Mouse (Mus musculus): ENCODE data around the gene Triobp. TPM values are rescaled to one million over a fixed set of nuclear protein-coding genes. Genes with fewer than 3 reads are reported as not detected.

Gene Triobp
- polyA plus RNA-seq, 1 experiment from 2014 or later, result 46.5 TPM

DNA sequence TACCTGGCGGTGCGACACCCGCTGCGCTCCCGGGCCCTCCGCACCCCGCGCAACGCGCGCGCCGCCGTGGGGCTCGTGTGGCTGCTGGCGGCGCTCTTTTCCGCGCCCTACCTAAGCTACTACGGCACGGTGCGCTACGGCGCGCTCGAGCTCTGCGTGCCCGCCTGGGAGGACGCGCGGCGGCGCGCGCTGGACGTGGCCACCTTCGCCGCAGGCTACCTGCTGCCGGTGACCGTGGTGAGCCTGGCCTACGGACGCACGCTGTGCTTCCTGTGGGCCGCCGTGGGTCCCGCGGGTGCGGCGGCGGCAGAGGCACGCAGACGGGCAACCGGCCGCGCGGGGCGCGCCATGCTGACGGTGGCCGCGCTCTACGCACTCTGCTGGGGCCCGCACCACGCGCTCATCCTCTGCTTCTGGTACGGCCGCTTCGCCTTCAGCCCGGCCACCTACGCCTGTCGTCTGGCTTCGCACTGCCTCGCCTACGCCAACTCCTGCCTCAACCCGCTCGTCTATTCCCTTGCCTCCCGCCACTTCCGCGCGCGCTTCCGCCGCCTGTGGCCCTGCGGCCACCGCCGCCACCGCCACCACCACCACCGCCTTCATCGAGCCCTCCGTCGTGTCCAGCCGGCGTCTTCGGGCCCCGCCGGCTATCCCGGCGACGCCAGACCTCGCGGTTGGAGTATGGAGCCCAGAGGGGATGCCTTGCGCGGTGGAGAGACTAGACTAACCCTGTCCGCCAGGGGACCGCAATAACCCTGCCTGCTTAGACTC lies 95.4 kb downstream of the Triobp start:
- H3K4me1 ChIP-seq (ENCODE audit: control insufficient read depth, insufficient read depth, low read length), result peaks cover 5% of the 10 kb centered on the region
- H3K9ac ChIP-seq (replicated peaks; ENCODE audit: low read length), result peak overlapping the region; percentile 57
- DNase-seq (peak; percentile 75), ATAC-seq (ENCODE audit: low FRiP score, low TSS enrichment) (peak; percentile 58; the same call in 1 of the 2 replicates)
- H3K4me2 ChIP-seq (ENCODE audit: low read length), result peak overlapping the region; percentile 71
- H3K27ac ChIP-seq (replicated peaks; ENCODE audit: low read depth, low read length), result no peak overlapping the region
- no peaks in the 10 kb centered on the region for H3K36me3 ChIP-seq (ENCODE audit: control insufficient read depth, insufficient read depth, low read length)
- under 1% methylated on average over 105 of the region's 105 CpGs for WGBS
- peaks cover 30% of the 10 kb centered on the region for H3K27me3 ChIP-seq (ENCODE audit: control insufficient read depth, insufficient read depth, low read length)
- peak overlapping the region; percentile 47 for H3K4me3 ChIP-seq (replicated peaks; ENCODE audit: low read depth, low read length)
- no peaks in the 10 kb centered on the region for H3K9me3 ChIP-seq (ENCODE audit: control insufficient read depth, low read length)

DNA sequence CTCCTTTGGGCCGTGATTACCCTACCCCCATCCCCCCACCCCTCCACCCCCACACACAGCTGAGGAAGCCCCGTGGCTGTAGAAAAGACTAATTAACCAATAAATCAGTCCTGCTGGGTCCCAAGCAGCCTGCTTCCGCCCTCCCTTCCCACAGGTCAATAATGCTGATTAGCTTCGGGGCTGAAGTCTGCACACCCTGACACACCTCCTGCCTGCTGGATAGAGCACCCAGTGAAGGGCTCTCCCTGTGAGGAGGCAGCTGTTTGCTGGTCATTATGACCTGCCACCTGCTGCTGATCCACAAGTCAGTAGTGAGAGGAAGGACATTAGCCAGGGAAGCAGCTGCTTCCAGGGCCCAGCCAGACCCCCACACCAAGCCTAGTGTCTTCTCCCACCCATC lies 97.3 kb downstream of the Triobp start:
- H3K9ac ChIP-seq (replicated peaks; ENCODE audit: low read length), result no peak overlapping the region
- peaks cover 5% of the 10 kb centered on the region; the same call in 1 of the 2 replicates for H3K4me1 ChIP-seq (ENCODE audit: control insufficient read depth, insufficient read depth, low read length)
- no peak overlapping the region for H3K4me2 ChIP-seq (ENCODE audit: low read length)
- no peaks in the 10 kb centered on the region for H3K36me3 ChIP-seq (ENCODE audit: control insufficient read depth, insufficient read depth, low read length)
- no peak overlapping the region for H3K4me3 ChIP-seq (replicated peaks; ENCODE audit: low read depth, low read length)
- no peak overlapping the region for H3K27ac ChIP-seq (replicated peaks; ENCODE audit: low read depth, low read length)
- WGBS, result 7% methylated on average over 4 of the region's 4 CpGs
- DNase-seq (no peak), ATAC-seq (ENCODE audit: low FRiP score, low TSS enrichment) (no peak; the same call in 1 of the 2 replicates)
- H3K27me3 ChIP-seq (ENCODE audit: control insufficient read depth, insufficient read depth, low read length), result peaks cover 30% of the 10 kb centered on the region
- no peaks in the 10 kb centered on the region for H3K9me3 ChIP-seq (ENCODE audit: control insufficient read depth, low read length)

DNA sequence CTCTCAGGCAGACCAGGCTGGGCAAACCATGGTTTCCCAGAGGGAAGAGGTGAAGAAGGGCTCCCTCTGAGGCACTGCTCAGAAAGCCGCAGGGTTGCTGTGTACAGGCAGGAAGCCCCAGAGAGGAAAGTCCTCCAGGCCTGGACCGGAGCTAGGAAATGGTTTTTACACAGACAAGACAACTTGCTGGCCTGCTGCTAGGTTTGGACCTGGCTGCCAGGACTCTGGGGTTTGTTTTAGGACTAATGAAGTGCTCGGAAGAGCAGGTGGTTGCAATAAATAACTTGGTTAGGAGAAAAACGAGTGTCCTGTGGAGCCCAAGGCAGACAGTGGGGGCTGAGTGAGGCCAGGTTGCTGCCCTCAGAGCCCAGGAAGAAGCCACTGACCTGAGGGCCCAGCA lies 100.7 kb downstream of the Triobp start:
- ATAC-seq (ENCODE audit: low FRiP score, low TSS enrichment) (no peak), DNase-seq (no peak)
- Histone ChIP-seq H3K27me3 (ENCODE audit: control insufficient read depth, insufficient read depth, low read length) (peaks cover 4% of the 10 kb centered on the region; the same call in 1 of the 2 replicates), H3K4me1 (ENCODE audit: control insufficient read depth, insufficient read depth, low read length) (peaks cover 5% of the 10 kb centered on the region; the same call in 1 of the 2 replicates), H3K4me2 (ENCODE audit: low read length) (no peak overlapping the region), H3K36me3 (ENCODE audit: control insufficient read depth, insufficient read depth, low read length) (peaks cover 11% of the 10 kb centered on the region), H3K9ac (replicated peaks; ENCODE audit: low read length) (no peak overlapping the region), H3K27ac (replicated peaks; ENCODE audit: low read depth, low read length) (no peak overlapping the region), H3K4me3 (replicated peaks; ENCODE audit: low read depth, low read length) (no peak overlapping the region), H3K9me3 (ENCODE audit: control insufficient read depth, low read length) (no peaks in the 10 kb centered on the region)
- WGBS, result 76% methylated on average over 4 of the region's 4 CpGs

DNA sequence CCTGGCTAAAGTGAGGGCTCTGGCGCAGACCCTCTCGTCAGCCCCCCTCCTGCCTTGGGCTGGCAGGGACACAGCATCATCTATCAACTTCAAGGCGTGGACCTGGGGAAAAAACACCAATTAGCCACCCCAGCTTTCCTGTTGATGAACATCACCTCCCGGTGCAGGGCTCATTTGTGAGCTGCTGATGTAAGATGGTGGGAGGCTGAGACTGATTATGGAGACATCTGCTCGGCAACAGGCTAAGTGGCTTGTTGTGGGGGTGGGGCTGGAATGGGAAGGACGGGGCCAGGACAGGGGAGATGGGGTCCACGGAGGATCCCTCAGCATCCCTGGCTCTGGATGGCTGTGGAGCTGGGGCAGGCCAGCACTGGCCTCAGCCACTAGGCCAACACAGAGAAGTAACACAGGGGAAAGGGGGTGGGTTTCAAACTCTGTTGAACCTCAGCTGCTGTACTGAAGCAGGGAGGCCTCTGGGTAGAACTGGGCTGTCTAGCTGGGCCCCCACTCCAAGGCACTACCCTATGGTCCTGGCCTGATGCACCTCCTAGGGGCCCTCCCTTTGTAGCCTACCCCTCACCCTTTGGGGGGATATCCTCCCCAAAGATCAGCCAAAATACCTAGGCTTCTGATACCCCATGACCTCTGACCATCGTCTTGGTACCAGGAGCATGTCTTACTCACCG lies 102.8 kb downstream of the Triobp start:
- Histone ChIP-seq H3K9me3 (ENCODE audit: control insufficient read depth, low read length) (no peaks in the 10 kb centered on the region), H3K27me3 (ENCODE audit: control insufficient read depth, insufficient read depth, low read length) (no peaks in the 10 kb centered on the region), H3K4me1 (ENCODE audit: control insufficient read depth, insufficient read depth, low read length) (no peaks in the 10 kb centered on the region), H3K9ac (replicated peaks; ENCODE audit: low read length) (no peak overlapping the region), H3K4me3 (replicated peaks; ENCODE audit: low read depth, low read length) (no peak overlapping the region), H3K27ac (replicated peaks; ENCODE audit: low read depth, low read length) (no peak overlapping the region), H3K4me2 (ENCODE audit: low read length) (no peak overlapping the region), H3K36me3 (ENCODE audit: control insufficient read depth, insufficient read depth, low read length) (peaks cover 32% of the 10 kb centered on the region)
- DNase-seq (no peak), ATAC-seq (ENCODE audit: low FRiP score, low TSS enrichment) (no peak)
- 63% methylated on average over 9 of the region's 9 CpGs for WGBS

DNA sequence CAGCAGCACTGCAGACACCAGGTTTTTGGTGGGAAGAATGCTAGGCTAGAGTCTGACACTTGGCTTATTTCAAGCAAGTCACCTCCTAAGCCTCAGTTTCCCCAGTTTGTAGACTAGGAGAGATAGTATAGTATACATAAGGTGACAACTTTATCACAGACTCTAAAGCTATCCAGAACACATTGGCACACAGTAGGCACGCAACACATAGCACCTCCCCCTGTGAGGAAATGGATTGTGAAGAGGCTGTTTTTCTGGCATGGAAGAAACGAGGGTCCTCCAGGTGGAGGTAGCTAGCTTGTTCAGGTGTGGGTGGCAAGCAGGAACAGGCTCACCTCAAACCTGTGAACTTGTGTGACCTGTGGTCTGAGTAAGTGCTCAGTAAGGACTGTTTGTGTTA lies 103.4 kb downstream of the Triobp start:
- H3K36me3 ChIP-seq (ENCODE audit: control insufficient read depth, insufficient read depth, low read length), result peaks cover 38% of the 10 kb centered on the region
- no peak overlapping the region for H3K27ac ChIP-seq (replicated peaks; ENCODE audit: low read depth, low read length)
- no peaks in the 10 kb centered on the region for H3K4me1 ChIP-seq (ENCODE audit: control insufficient read depth, insufficient read depth, low read length)
- no peak overlapping the region for H3K4me3 ChIP-seq (replicated peaks; ENCODE audit: low read depth, low read length)
- H3K9ac ChIP-seq (replicated peaks; ENCODE audit: low read length), result no peak overlapping the region
- no peaks in the 10 kb centered on the region for H3K27me3 ChIP-seq (ENCODE audit: control insufficient read depth, insufficient read depth, low read length)
- WGBS, result 91% methylated on average over 2 of the region's 2 CpGs
- H3K4me2 ChIP-seq (ENCODE audit: low read length), result no peak overlapping the region
- DNase-seq (no peak), ATAC-seq (ENCODE audit: low FRiP score, low TSS enrichment) (no peak)
- H3K9me3 ChIP-seq (ENCODE audit: control insufficient read depth, low read length), result no peaks in the 10 kb centered on the region

DNA sequence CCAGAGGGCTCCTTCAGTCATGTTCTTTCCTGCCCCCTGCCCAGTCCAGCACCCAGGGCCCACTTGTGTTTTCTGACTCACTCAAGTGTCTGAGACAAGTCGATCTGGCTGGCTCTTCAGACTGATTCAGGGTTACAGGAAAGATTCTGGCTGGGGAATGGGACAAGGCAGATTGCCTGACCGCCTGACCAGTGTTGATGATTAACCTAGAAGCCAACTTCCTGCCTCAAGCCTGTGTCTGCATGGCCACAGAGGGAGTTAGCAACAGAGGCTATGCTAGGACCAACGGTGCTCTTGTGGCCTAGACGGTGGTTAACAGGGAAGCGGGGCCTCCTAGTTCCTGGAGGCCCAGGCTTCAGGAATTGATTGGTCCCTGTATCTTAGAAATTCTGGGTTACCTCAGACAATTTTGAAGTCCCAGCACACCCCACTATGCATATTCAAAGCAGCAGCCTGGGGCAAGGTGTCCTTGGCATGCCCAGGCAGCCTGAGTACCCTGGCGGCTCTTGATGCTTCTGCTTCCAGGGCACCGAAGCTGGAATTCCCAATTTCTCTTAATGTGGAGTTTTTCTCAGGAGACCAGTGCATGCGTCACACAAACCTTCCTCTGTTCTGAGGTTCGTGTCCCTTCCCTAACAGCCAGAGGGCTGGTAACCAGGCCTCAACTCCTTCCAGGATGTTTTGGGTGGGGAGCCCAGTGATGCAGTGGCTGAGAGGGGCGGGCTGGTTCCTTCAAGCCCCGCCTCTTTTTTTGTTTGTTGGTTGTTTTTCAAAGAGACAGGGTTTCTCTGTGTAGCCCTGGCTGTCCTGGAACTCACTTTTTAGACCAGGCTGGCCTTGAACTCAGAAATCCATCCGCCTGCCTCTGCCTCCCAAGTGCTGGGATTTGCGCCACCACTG lies 104.2 kb downstream of the Triobp start:
- no peaks in the 10 kb centered on the region for H3K27me3 ChIP-seq (ENCODE audit: control insufficient read depth, insufficient read depth, low read length)
- DNase-seq (no peak), ATAC-seq (ENCODE audit: low FRiP score, low TSS enrichment) (no peak)
- peaks cover 46% of the 10 kb centered on the region for H3K36me3 ChIP-seq (ENCODE audit: control insufficient read depth, insufficient read depth, low read length)
- no peaks in the 10 kb centered on the region for H3K9me3 ChIP-seq (ENCODE audit: control insufficient read depth, low read length)
- H3K4me1 ChIP-seq (ENCODE audit: control insufficient read depth, insufficient read depth, low read length), result no peaks in the 10 kb centered on the region
- 80% methylated on average over 13 of the region's 13 CpGs for WGBS
- no peak overlapping the region for H3K4me3 ChIP-seq (replicated peaks; ENCODE audit: low read depth, low read length)
- H3K9ac ChIP-seq (replicated peaks; ENCODE audit: low read length), result no peak overlapping the region
- no peak overlapping the region for H3K27ac ChIP-seq (replicated peaks; ENCODE audit: low read depth, low read length)
- no peak overlapping the region for H3K4me2 ChIP-seq (ENCODE audit: low read length)

DNA sequence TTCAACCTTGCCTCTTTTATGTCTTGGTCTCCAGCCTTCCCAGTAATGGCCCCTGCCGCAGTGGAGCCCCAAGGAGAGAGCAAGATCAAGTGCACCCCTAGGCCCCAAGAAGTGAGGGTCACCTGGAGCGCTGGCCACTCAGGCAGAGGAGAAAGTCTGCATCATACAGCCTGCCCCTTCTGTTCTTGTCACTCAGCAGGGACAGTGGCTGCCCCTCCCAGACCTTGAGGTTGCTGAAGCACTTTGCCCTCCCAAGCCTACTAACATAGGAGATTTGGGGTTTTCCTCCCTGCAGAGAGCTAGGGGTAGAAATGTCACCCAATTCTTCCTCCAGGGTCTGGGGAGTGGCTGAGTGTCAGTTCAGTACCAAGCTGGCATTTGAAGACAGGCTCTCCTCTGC lies 104.8 kb downstream of the Triobp start:
- no peak for DNase-seq
- no peaks in the 10 kb centered on the region for H3K27me3 ChIP-seq (ENCODE audit: control insufficient read depth, insufficient read depth, low read length)
- peaks cover 52% of the 10 kb centered on the region for H3K36me3 ChIP-seq (ENCODE audit: control insufficient read depth, insufficient read depth, low read length)
- no peak overlapping the region for H3K4me2 ChIP-seq (ENCODE audit: low read length)
- no peak overlapping the region for H3K4me3 ChIP-seq (replicated peaks; ENCODE audit: low read depth, low read length)
- no peaks in the 10 kb centered on the region for H3K9me3 ChIP-seq (ENCODE audit: control insufficient read depth, low read length)
- no peak for ATAC-seq (ENCODE audit: low FRiP score, low TSS enrichment)
- WGBS, result 85% methylated on average over 2 of the region's 2 CpGs
- H3K4me1 ChIP-seq (ENCODE audit: control insufficient read depth, insufficient read depth, low read length), result no peaks in the 10 kb centered on the region
- H3K9ac ChIP-seq (replicated peaks; ENCODE audit: low read length), result no peak overlapping the region
- H3K27ac ChIP-seq (replicated peaks; ENCODE audit: low read depth, low read length), result no peak overlapping the region

All from midbrain, embryonic 14.5 days (tissue).